Mouse (Mus musculus): ENCODE measurements at regions not wholly inside any gene's neighbourhood (a gene's known extent, or its start where the extent isn't known, plus 50 kb on each side); places are given as distances from the start of the nearest gene placed in this dataset.

- no peaks in the 10 kb centered on the region for H3K9me3 ChIP-seq (replicated peaks; ENCODE audit: insufficient read depth, low read length)
- no peak overlapping the region for H3K9ac ChIP-seq (ENCODE audit: control insufficient read depth, low read depth, low read length, poor library complexity, severe bottlenecking)
- no peak overlapping the region for H3K27ac ChIP-seq (ENCODE audit: control insufficient read depth, low read depth, low read length)
- no peak for DNase-seq (ENCODE audit: low read depth, low spot score)
- no peaks in the 10 kb centered on the region for H3K4me1 ChIP-seq (ENCODE audit: control insufficient read depth in 1 of 2, insufficient read depth in 2 of 2, low read length in 2 of 2)
- TF ChIP-seq MEF2A (IDR thresholded peaks at IDR 0.05; ENCODE audit: extremely low read depth, insufficient replicate concordance, low read depth, low read length, poor library complexity, severe bottlenecking) (no peak), UBTF (IDR thresholded peaks at IDR 0.05; ENCODE audit: borderline replicate concordance, insufficient read depth, low read depth, low read length) (no peak), TCF12 (IDR thresholded peaks at IDR 0.05; ENCODE audit: low read depth, low read length) (no peak), SMC3 (IDR thresholded peaks at IDR 0.05; ENCODE audit: low read depth, low read length) (no peak), JUND (IDR thresholded peaks at IDR 0.05; ENCODE audit: low read depth, low read length) (no peak), TBP (IDR thresholded peaks at IDR 0.05; ENCODE audit: low read depth, low read length) (no peak), GABPA (IDR thresholded peaks at IDR 0.05; ENCODE audit: low read depth, low read length) (no peak), ELF1 (IDR thresholded peaks at IDR 0.05; ENCODE audit: low read depth, low read length) (no peak), MAX (IDR thresholded peaks at IDR 0.05; ENCODE audit: low read length) (no peak), ZMIZ1 (IDR thresholded peaks at IDR 0.05; ENCODE audit: low read depth, low read length) (no peak), POLR2A (IDR thresholded peaks at IDR 0.05; ENCODE audit: control insufficient read depth in 1 of 2, insufficient read depth in 1 of 2, low read depth in 1 of 2, low read length in 2 of 2, poor library complexity in 1 of 2) (no peak), RCOR1 (IDR thresholded peaks at IDR 0.05; ENCODE audit: low read depth, low read length) (no peak), E2F4 (IDR thresholded peaks at IDR 0.05; ENCODE audit: borderline replicate concordance, low read depth, low read length) (no peak), CHD2 (IDR thresholded peaks at IDR 0.05; ENCODE audit: low read length) (no peak), KAT2A (conservative IDR thresholded peaks at IDR 0.05; ENCODE audit: low read depth, low read length) (no peak), POLR2AphosphoS2 (IDR thresholded peaks at IDR 0.05; ENCODE audit: low read length) (no peak)
- no peak overlapping the region for H3K4me3 ChIP-seq (ENCODE audit: control insufficient read depth in 1 of 2, insufficient read depth in 1 of 2, low read depth in 2 of 2, low read length in 2 of 2)
- H3K27me3 ChIP-seq (ENCODE audit: control insufficient read depth in 1 of 2, insufficient read depth in 2 of 2, low read length in 2 of 2) = no peaks in the 10 kb centered on the region
- no peaks in the 10 kb centered on the region for H3K36me3 ChIP-seq (ENCODE audit: control insufficient read depth in 1 of 2, insufficient read depth in 2 of 2, low read length in 2 of 2)
- no peaks in the 10 kb centered on the region for H3K79me2 ChIP-seq (ENCODE audit: control insufficient read depth, insufficient read depth, low read length, poor library complexity)
These were observed 164.5 kb upstream of the Rnd3 start for GRCm38 (mm10) chr2:51313414-51313813.

GRCm38 (mm10) chr2:51306257-51306656 is 157.3 kb upstream of the Rnd3 start:
- no peak for DNase-seq (ENCODE audit: low read depth, low spot score)
- no peaks in the 10 kb centered on the region for H3K4me1 ChIP-seq (ENCODE audit: control insufficient read depth in 1 of 2, insufficient read depth in 2 of 2, low read length in 2 of 2)
- no peak overlapping the region for H3K27ac ChIP-seq (ENCODE audit: control insufficient read depth, low read depth, low read length)
- no peak for TF ChIP-seq TAL1 (IDR thresholded peaks at IDR 0.05; ENCODE audit: low read length)
- no peak for TF ChIP-seq POLR2AphosphoS5 (IDR thresholded peaks at IDR 0.05; ENCODE audit: borderline replicate concordance, low read depth, low read length)
- no peak for TF ChIP-seq MYC (IDR thresholded peaks at IDR 0.05; ENCODE audit: low read depth, low read length)
- TF ChIP-seq MAFK (IDR thresholded peaks at IDR 0.05; ENCODE audit: borderline replicate concordance, low read depth, low read length) = no peak
- TF ChIP-seq HCFC1 (IDR thresholded peaks at IDR 0.05; ENCODE audit: low read depth, low read length) = no peak
- TF ChIP-seq ZKSCAN1 (IDR thresholded peaks at IDR 0.05; ENCODE audit: low read depth, low read length) = no peak
- TF ChIP-seq USF2 (IDR thresholded peaks at IDR 0.05; ENCODE audit: borderline replicate concordance in 1 of 2, insufficient read depth in 1 of 2, low read depth in 1 of 2, low read length in 2 of 2) = no peak
- TF ChIP-seq UBTF (IDR thresholded peaks at IDR 0.05; ENCODE audit: borderline replicate concordance, insufficient read depth, low read depth, low read length) = no peak
- TF ChIP-seq MAZ (IDR thresholded peaks at IDR 0.05; ENCODE audit: low read depth, low read length) = no peak
- H3K36me3 ChIP-seq (ENCODE audit: control insufficient read depth in 1 of 2, insufficient read depth in 2 of 2, low read length in 2 of 2) = no peaks in the 10 kb centered on the region
- no peak overlapping the region for H3K4me3 ChIP-seq (ENCODE audit: control insufficient read depth in 1 of 2, insufficient read depth in 1 of 2, low read depth in 2 of 2, low read length in 2 of 2)
- no peaks in the 10 kb centered on the region for H3K27me3 ChIP-seq (ENCODE audit: control insufficient read depth in 1 of 2, insufficient read depth in 2 of 2, low read length in 2 of 2)
- no peaks in the 10 kb centered on the region for H3K9me3 ChIP-seq (replicated peaks; ENCODE audit: insufficient read depth, low read length)
- no peaks in the 10 kb centered on the region for H3K79me2 ChIP-seq (ENCODE audit: control insufficient read depth, insufficient read depth, low read length, poor library complexity)
- H3K9ac ChIP-seq (ENCODE audit: control insufficient read depth, low read depth, low read length, poor library complexity, severe bottlenecking) = no peak overlapping the region

Data from MEL (cell line).